Mouse (Mus musculus) heart, postnatal 0 days (tissue): ENCODE measurements around the gene Hist1h2ba. TPM values are rescaled to one million over a fixed set of nuclear protein-coding genes. Genes with fewer than 3 reads are reported as not detected.

Source experiments
- ATAC-seq: fragments of 200-750 bp; cut with Nextera tagmentation; 2 replicates; pipeline ENCODE4 v1.8.0; 2017; ENCODE audit warnings: low read depth, moderate number of reproducible peaks, moderate library complexity; ENCODE audit not compliant: insufficient read depth
- DNase-seq: peaks from one replicate; pipeline ENCODE4 v3.0.0-alpha.2; 2016; ENCODE audit warnings: low spot score
- H3K27ac ChIP-seq: fragments of 300-500 bp; sonication (generic); 2 replicates; pipeline ENCODE4 v1.5.1; 2014; ENCODE audit warnings: low read depth, mild to moderate bottlenecking
- H3K27me3 ChIP-seq: fragments of 300-500 bp; sonication (generic); 2 replicates; pipeline ENCODE4 v1.6.1; 2014; ENCODE audit warnings: low read length, mixed read lengths; ENCODE audit not compliant: control insufficient read depth, insufficient read depth
- H3K36me3 ChIP-seq: fragments of 300-500 bp; sonication (generic); replicated peaks from 2 replicates; pipeline ENCODE4 v1.6.1; 2014; ENCODE audit warnings: low read length, mixed read lengths; ENCODE audit not compliant: control insufficient read depth, insufficient read depth
- H3K4me1 ChIP-seq: fragments of 300-500 bp; sonication (generic); 2 replicates; pipeline ENCODE4 v1.6.1; 2014; ENCODE audit warnings: antibody characterized with exemption; ENCODE audit not compliant: control insufficient read depth, insufficient read depth
- H3K4me2 ChIP-seq: fragments of 300-500 bp; sonication (generic); 2 replicates; pipeline ENCODE4 v1.6.1; 2014; ENCODE audit warnings: low read depth, mild to moderate bottlenecking, low read length, moderate library complexity
- H3K4me3 ChIP-seq: fragments of 300-500 bp; sonication (generic); 2 replicates; pipeline ENCODE4 v1.5.1; 2014; ENCODE audit warnings: low read depth, low read length
- H3K9ac ChIP-seq: fragments of 300-500 bp; sonication (generic); replicated peaks from 2 replicates; pipeline ENCODE4 v1.6.1; 2014; ENCODE audit warnings: low read depth, low read length, mixed read lengths
- H3K9me3 ChIP-seq: fragments of 300-500 bp; sonication (generic); replicated peaks from 2 replicates; pipeline ENCODE4 v1.6.1; 2016; ENCODE audit warnings: low read length; ENCODE audit not compliant: control insufficient read depth
- CTCF ChIP-seq: IDR thresholded peaks from 2 replicates; pipeline ENCODE4 v1.5.1; 2016; ENCODE audit warnings: antibody characterized with exemption, control low read depth, low read depth
- EP300 ChIP-seq: IDR thresholded peaks from 2 replicates; pipeline ENCODE4 v1.6.1; 2016; ENCODE audit warnings: antibody characterized with exemption, low read depth
- WGBS: fragments of 180-500 bp; shearing (Covaris S2); extraction: QIAGEN DNeasy Blood & Tissue Kit; methylation state at CpG from one replicate; pipeline ENCODE4 v1.1.7; 2014; 5-methylcytosine and 5-hydroxymethylcytosine counted together
- polyA plus RNA-seq: library from polyadenylated mRNA; unstranded; fragments of >200 nt; fragmentation: Nextera tagmentation; extraction: Ambion mirVana; gene quantifications from 2 replicates; pipeline ENCODE4 v1.2.1, GENCODE M21; 2015
- total RNA-seq: library from RNA; depleted of rRNA; stranded (reverse); fragments of >200 nt; gene quantifications from 2 replicates; pipeline ENCODE4 v1.2.3, GENCODE M21; 2014; ENCODE audit warnings: low replicate concordance

Gene Hist1h2ba
- total and polyA plus RNA-seq, 2 experiments from 2014 or later, result not detected

- peak within 1 kb of the TSS; percentile 61 for H3K27ac ChIP-seq
- TF ChIP-seq EP300, result no peak
- no peak for TF ChIP-seq CTCF
Observed at GRCm38 (mm10) chr13:23914376-23915167, 19.4 kb downstream of the Hist1h2ba start, which contains the start of gene Slc17a4. Slc17a4 (minus strand) TSS chr13:23915009.

GRCm38 (mm10) chr13:23913791-23914306 lies 20.1 kb downstream of the Hist1h2ba start:
- WGBS, result 14% methylated on average over 6 of the region's 6 CpGs
- Histone ChIP-seq H3K27me3 (no peaks in the 10 kb centered on the region), H3K9me3 (no peaks in the 10 kb centered on the region), H3K36me3 (no peaks in the 10 kb centered on the region), H3K4me1 (peaks cover 19% of the 10 kb centered on the region), H3K27ac (peak overlapping the region; percentile 61), H3K4me2 (no peak overlapping the region), H3K9ac (no peak overlapping the region), H3K4me3 (no peak overlapping the region)
- DNase-seq, result peak; percentile 78
- TF ChIP-seq CTCF (no peak), EP300 (no peak)
- peak; percentile 81 for ATAC-seq

More at GRCm38 (mm10) chr13:23914376-23915167, 19.4 kb downstream of the Hist1h2ba start, which contains the start of gene Slc17a4:
- DNase-seq, result peak; percentile 34
- H3K4me3 ChIP-seq, result no peak within 1 kb of the TSS
- ATAC-seq, result no peak
- H3K9me3 ChIP-seq, result no peaks in the 10 kb centered on the region
- H3K36me3 ChIP-seq, result no peaks in the 10 kb centered on the region
- H3K4me2 ChIP-seq, result no peak within 1 kb of the TSS
- no peaks in the 10 kb centered on the region for H3K27me3 ChIP-seq
- peaks cover 19% of the 10 kb centered on the region for H3K4me1 ChIP-seq
- no peak within 1 kb of the TSS for H3K9ac ChIP-seq
- 51% methylated on average over 9 of the region's 9 CpGs for WGBS

- H3K4me2 ChIP-seq, result no peak overlapping the region
- no peaks in the 10 kb centered on the region for H3K36me3 ChIP-seq
- H3K27ac ChIP-seq, result no peak overlapping the region
- no peak for DNase-seq
- H3K9ac ChIP-seq, result no peak overlapping the region
- H3K9me3 ChIP-seq, result no peaks in the 10 kb centered on the region
- no peak for ATAC-seq
- TF ChIP-seq CTCF, result no peak
- TF ChIP-seq EP300, result no peak
- H3K27me3 ChIP-seq, result no peaks in the 10 kb centered on the region
- peaks cover 18% of the 10 kb centered on the region for H3K4me1 ChIP-seq
- 76% methylated on average over 5 of the region's 5 CpGs for WGBS
- H3K4me3 ChIP-seq, result no peak overlapping the region
Observed at GRCm38 (mm10) chr13:23911335-23911734, 22.6 kb downstream of the Hist1h2ba start.

- Histone ChIP-seq H3K9me3 (no peaks in the 10 kb centered on the region), H3K27ac (no peak overlapping the region), H3K27me3 (no peaks in the 10 kb centered on the region), H3K36me3 (no peaks in the 10 kb centered on the region), H3K9ac (no peak overlapping the region), H3K4me1 (peaks cover 11% of the 10 kb centered on the region), H3K4me2 (no peak overlapping the region), H3K4me3 (no peak overlapping the region)
- TF ChIP-seq CTCF, result no peak
- TF ChIP-seq EP300, result no peak
- ATAC-seq, result no peak
- no peak for DNase-seq
- WGBS, result 76% methylated on average over 5 of the region's 5 CpGs
Observed at GRCm38 (mm10) chr13:23910121-23910520, 23.8 kb downstream of the Hist1h2ba start.

DNA sequence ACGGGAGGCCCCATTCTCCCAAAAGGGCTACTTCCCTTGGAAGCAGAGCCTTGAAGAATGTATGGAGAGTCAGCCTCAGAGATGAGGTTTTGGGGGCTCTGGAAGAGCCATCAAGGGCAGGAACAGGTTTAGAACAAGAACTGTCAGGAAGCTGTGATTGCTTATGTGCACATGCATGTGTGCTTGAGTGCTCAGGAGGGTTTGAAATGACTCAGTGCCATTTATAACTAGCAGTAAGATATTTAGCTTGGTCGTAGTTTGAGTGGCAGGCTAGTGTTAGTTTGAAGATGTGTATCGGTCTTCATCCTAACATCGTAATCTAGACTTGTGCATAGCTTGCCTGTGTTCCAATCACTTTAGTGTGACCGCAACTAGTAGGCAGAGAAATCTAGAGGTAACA lies 27.1 kb downstream of the Hist1h2ba start:
- 79% methylated on average over 5 of the region's 5 CpGs for WGBS
- no peak for DNase-seq
- TF ChIP-seq EP300 (no peak), CTCF (no peak)

More for the DNA sequence above, 27.1 kb downstream of the Hist1h2ba start:
- no peaks in the 10 kb centered on the region for H3K4me1 ChIP-seq
- no peak overlapping the region for H3K27ac ChIP-seq
- H3K4me2 ChIP-seq, result no peak overlapping the region
- H3K9ac ChIP-seq, result no peak overlapping the region
- no peak for ATAC-seq
- no peaks in the 10 kb centered on the region for H3K27me3 ChIP-seq
- H3K9me3 ChIP-seq, result no peaks in the 10 kb centered on the region
- no peaks in the 10 kb centered on the region for H3K36me3 ChIP-seq
- no peak overlapping the region for H3K4me3 ChIP-seq
